Mouse (Mus musculus) MEL (cell line): ENCODE measurements around the gene 4930568D16Rik. TPM values are rescaled to one million over a fixed set of nuclear protein-coding genes. Genes with fewer than 3 reads are reported as not detected.

Source experiments
- DNase-seq: peaks from one replicate; pipeline ENCODE4 v3.0.0; 2011; ENCODE audit warnings: low read depth, low spot score
- H3K27ac ChIP-seq: 2 replicates; pipeline ENCODE4 v1.5.1; 2012; ENCODE audit warnings: low read depth, mild to moderate bottlenecking, control low read depth, low read length, moderate library complexity; ENCODE audit not compliant: control insufficient read depth
- H3K27me3 ChIP-seq, 2 experiments: fragments of 150-350 bp in 1 of 2; sonication (generic) in 1 of 2; 2 replicates each; pipeline ENCODE4 v1.6.1; 2012; ENCODE audit warnings: low read length in 2 of 2, mild to moderate bottlenecking in 2 of 2, improper control_type of control experiment in 1 of 2, moderate library complexity in 1 of 2; ENCODE audit not compliant: insufficient read depth in 2 of 2, control insufficient read depth in 1 of 2
- H3K36me3 ChIP-seq, 2 experiments: 2 replicates each; pipeline ENCODE4 v1.6.1; 2012 to 2014; ENCODE audit warnings: low read length in 2 of 2, improper control_type of control experiment in 1 of 2, inconsistent platforms in 1 of 2, mild to moderate bottlenecking in 1 of 2; ENCODE audit not compliant: insufficient read depth in 2 of 2, control insufficient read depth in 1 of 2
- H3K4me1 ChIP-seq, 2 experiments: fragments of 150-350 bp in 1 of 2; sonication (generic) in 1 of 2; 2 replicates each; pipeline ENCODE4 v1.6.1; 2012; ENCODE audit warnings: low read length in 2 of 2, improper control_type of control experiment in 1 of 2, mild to moderate bottlenecking in 1 of 2; ENCODE audit not compliant: insufficient read depth in 2 of 2, control insufficient read depth in 1 of 2
- H3K4me3 ChIP-seq, 2 experiments: fragments of 150-350 bp in 1 of 2; sonication (generic) in 1 of 2; 2 replicates each; pipeline ENCODE4 v1.5.1; 2012; ENCODE audit warnings: low read depth in 2 of 2, low read length in 2 of 2, mild to moderate bottlenecking in 2 of 2, moderate library complexity in 2 of 2, control low read depth in 1 of 2, improper control_type of control experiment in 1 of 2; ENCODE audit not compliant: control insufficient read depth in 1 of 2, insufficient read depth in 1 of 2
- H3K79me2 ChIP-seq: 2 replicates; pipeline ENCODE4 v1.6.1; 2012; ENCODE audit warnings: mild to moderate bottlenecking, low read length, moderate library complexity; ENCODE audit not compliant: control insufficient read depth, poor library complexity, insufficient read depth
- H3K9ac ChIP-seq: 2 replicates; pipeline ENCODE4 v1.6.1; 2012; ENCODE audit warnings: low read depth, mild to moderate bottlenecking, control low read depth, low read length, moderate library complexity; ENCODE audit not compliant: control insufficient read depth, poor library complexity, severe bottlenecking
- H3K9me3 ChIP-seq: fragments of 150-350 bp; sonication (generic); replicated peaks from 2 replicates; pipeline ENCODE4 v1.6.1; 2012; ENCODE audit warnings: mild to moderate bottlenecking, low read length, improper control_type of control experiment, moderate library complexity; ENCODE audit not compliant: insufficient read depth
- CHD1 ChIP-seq: IDR thresholded peaks from 2 replicates; pipeline ENCODE4 v1.6.1; 2012; ENCODE audit warnings: low read depth, mild to moderate bottlenecking, inconsistent platforms, low read length, improper control_type of control experiment
- EP300 ChIP-seq, 2 experiments: IDR thresholded peaks; 2 replicates each; pipeline ENCODE4 v1.6.1; 2011; ENCODE audit warnings: improper control_type of control experiment in 2 of 2, low read length in 2 of 2, low read depth in 1 of 2, mild to moderate bottlenecking in 1 of 2
- HCFC1 ChIP-seq: IDR thresholded peaks from 2 replicates; pipeline ENCODE4 v1.6.1; 2012; ENCODE audit warnings: low read depth, mild to moderate bottlenecking, inconsistent platforms, low read length, improper control_type of control experiment, moderate library complexity
- MYC ChIP-seq: IDR thresholded peaks from 2 replicates; pipeline ENCODE4 v1.6.1; 2011; ENCODE audit warnings: low read depth, mild to moderate bottlenecking, low read length, improper control_type of control experiment, moderate library complexity
- POLR2AphosphoS5 ChIP-seq: IDR thresholded peaks from 2 replicates; pipeline ENCODE4 v1.6.1; 2012; ENCODE audit warnings: low read depth, borderline replicate concordance, mild to moderate bottlenecking, inconsistent platforms, low read length, moderate library complexity, mixed read lengths
- RCOR1 ChIP-seq: IDR thresholded peaks from 2 replicates; pipeline ENCODE4 v1.6.1; 2012; ENCODE audit warnings: low read depth, mild to moderate bottlenecking, inconsistent platforms, low read length, improper control_type of control experiment
- SMC3 ChIP-seq: IDR thresholded peaks from 2 replicates; pipeline ENCODE4 v1.6.1; 2011; ENCODE audit warnings: low read depth, low read length, improper control_type of control experiment
- TBP ChIP-seq: IDR thresholded peaks from 2 replicates; pipeline ENCODE4 v1.8.0; 2011; ENCODE audit warnings: low read depth, low read length, improper control_type of control experiment
- USF2 ChIP-seq, 2 experiments: IDR thresholded peaks; 2 replicates each; pipeline ENCODE4 v1.6.1; 2011 to 2012; ENCODE audit warnings: improper control_type of control experiment in 2 of 2, low read length in 2 of 2, borderline replicate concordance in 1 of 2, inconsistent platforms in 1 of 2, low read depth in 1 of 2, mild to moderate bottlenecking in 1 of 2; ENCODE audit not compliant: insufficient read depth in 1 of 2
- polyA plus RNA-seq, 2 experiments: library from polyadenylated mRNA; stranded (reverse) in 1 of 2; unstranded in 1 of 2; fragments of >175 nt in 1 of 2; fragments of >200 nt in 1 of 2; gene quantifications; 2 replicates each; pipeline versions ENCODE4 v1.2.1 to v1.2.4; 2012; ENCODE audit warnings: low replicate concordance in 2 of 2, low read depth in 1 of 2; ENCODE audit not compliant: insufficient read length in 2 of 2, insufficient read depth in 1 of 2, missing spikeins in 1 of 2
- total RNA-seq: library from RNA; depleted of rRNA; stranded (reverse); fragments of 300-350 nt; gene quantifications from 2 replicates; pipeline ENCODE4 v1.2.3, GENCODE M21; 2012; rRNA removed

Gene 4930568D16Rik
- total and polyA plus RNA-seq, 3 experiments = not detected

GRCm38 (mm10) chr2:35308166-35308565 is 59.4 kb downstream of the 4930568D16Rik start:
- no peaks in the 10 kb centered on the region for H3K4me1 ChIP-seq
- no peaks in the 10 kb centered on the region for H3K79me2 ChIP-seq
- H3K9me3 ChIP-seq = no peaks in the 10 kb centered on the region
- no peak overlapping the region for H3K9ac ChIP-seq
- no peak overlapping the region for H3K27ac ChIP-seq
- no peak overlapping the region for H3K4me3 ChIP-seq
- no peak for DNase-seq
- no peaks in the 10 kb centered on the region for H3K36me3 ChIP-seq
- no peaks in the 10 kb centered on the region for H3K27me3 ChIP-seq
- TF ChIP-seq HCFC1 = no peak
- no peak for TF ChIP-seq TBP
- TF ChIP-seq CHD1 = no peak
- no peak for TF ChIP-seq RCOR1
- TF ChIP-seq MYC = no peak
- TF ChIP-seq EP300 (IDR thresholded peaks at IDR 0.05; ENCODE audit: low read depth in 1 of 2, low read length in 2 of 2) = no peak
- TF ChIP-seq USF2 (IDR thresholded peaks at IDR 0.05; ENCODE audit: borderline replicate concordance in 1 of 2, insufficient read depth in 1 of 2, low read depth in 1 of 2, low read length in 2 of 2) = no peak
- no peak for TF ChIP-seq SMC3
- TF ChIP-seq POLR2AphosphoS5 = no peak

Other genes starting within 250 kb of the 4930568D16Rik start
- 27.2 and 28.1 TPM in 2 replicates for gene Rab14, start 166.6 kb downstream of the 4930568D16Rik start, total RNA-seq
- 10 to 100 TPM; 78.1 to 81.6 TPM for gene Rab14, start 166.6 kb downstream of the 4930568D16Rik start, polyA plus RNA-seq
- gene Gsn, start 111.3 kb downstream of the 4930568D16Rik start, total RNA-seq = 6.0 and 8.0 TPM in 2 replicates
- gene Gsn, start 111.3 kb downstream of the 4930568D16Rik start, polyA plus RNA-seq = 1 to 10 TPM in 1 of 2 experiments, not detected in 1; 8.2 TPM
- gene Stom, start 30.8 kb downstream of the 4930568D16Rik start, total RNA-seq = 27.2 and 49.4 TPM in 2 replicates
- gene Stom, start 30.8 kb downstream of the 4930568D16Rik start, polyA plus RNA-seq = 10 to 100 TPM in 1 of 2 experiments, not detected in 1; 28.0 TPM
- gene 4930402F06Rik, start 29.4 kb upstream of the 4930568D16Rik start, total RNA-seq = not detected in 2 replicates
- not detected for gene 4930402F06Rik, start 29.4 kb upstream of the 4930568D16Rik start, polyA plus RNA-seq
- gene Ggta1, start 95.5 kb upstream of the 4930568D16Rik start, total RNA-seq = 23.6 and 30.7 TPM in 2 replicates
- gene Ggta1, start 95.5 kb upstream of the 4930568D16Rik start, polyA plus RNA-seq = 10 to 100 TPM in 1 of 2 experiments, not detected in 1; 29.2 TPM
- 2.5 and 4.0 TPM in 2 replicates for gene Dab2ip, start 190.5 kb upstream of the 4930568D16Rik start, total RNA-seq
- gene Dab2ip, start 190.5 kb upstream of the 4930568D16Rik start, polyA plus RNA-seq = 1 to 10 TPM in 1 of 2 experiments, not detected in 1; 9.9 TPM